Mouse (Mus musculus): ENCODE data around the gene Ech1. TPM values are rescaled to one million over a fixed set of nuclear protein-coding genes. Genes with fewer than 3 reads are reported as not detected.
"Not testable (repeated sequence)": the region's sequence is repeated elsewhere in the genome, so short reads cannot be mapped to it uniquely, and the experiment has no call there.

Ech1 gene
- polyA plus RNA-seq, 1 experiment from 2014 or later, result 78.1 TPM

DNA sequence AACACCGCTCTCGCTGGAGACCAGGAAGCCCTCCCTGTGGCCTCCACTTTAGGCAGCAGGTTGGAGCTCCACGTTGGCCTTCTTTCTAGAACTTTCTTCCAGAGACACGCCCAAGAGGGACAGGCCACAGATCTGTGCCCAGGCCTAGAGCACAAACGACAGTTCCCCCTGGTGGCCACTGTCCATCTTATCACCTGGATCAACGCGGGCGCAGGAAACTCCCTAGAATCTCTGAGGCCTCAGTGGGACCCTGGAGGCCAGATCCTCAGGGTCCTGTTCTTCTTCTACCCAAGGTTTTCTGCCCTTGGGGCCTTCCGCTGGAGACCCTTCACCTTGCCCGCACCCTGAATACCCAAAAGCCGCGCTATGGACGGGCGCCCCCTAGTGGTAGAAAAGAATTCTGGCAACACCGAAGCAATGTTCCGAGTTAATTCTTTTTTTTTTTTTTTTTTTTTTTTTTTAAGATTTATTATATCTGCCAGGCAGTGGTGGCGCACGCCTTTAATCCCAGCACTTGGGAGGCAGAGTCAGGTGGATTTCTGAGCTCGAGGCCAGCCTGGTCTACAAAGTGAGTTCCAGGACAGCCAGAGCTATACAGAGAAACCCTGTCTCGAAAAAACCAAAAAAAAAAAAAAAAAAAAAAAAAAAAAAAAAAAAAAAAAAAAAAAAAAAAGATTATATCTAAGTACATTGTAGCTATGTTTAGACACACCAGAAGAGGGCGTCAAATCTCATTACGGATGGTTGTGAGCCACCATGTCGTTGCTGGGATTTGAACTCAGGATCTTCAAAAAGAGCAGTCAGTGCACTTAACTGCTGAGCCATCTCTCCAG is 42.7 kb downstream of the Ech1 start:
- not testable (repeated sequence) for H3K9ac ChIP-seq (replicated peaks; ENCODE audit: low read length); H3K4me2 ChIP-seq (ENCODE audit: low read length); H3K4me1 ChIP-seq (ENCODE audit: control insufficient read depth, insufficient read depth, low read length); ATAC-seq (ENCODE audit: low FRiP score, low TSS enrichment); H3K4me3 ChIP-seq (replicated peaks; ENCODE audit: low read depth, low read length); H3K27me3 ChIP-seq (ENCODE audit: control insufficient read depth, insufficient read depth, low read length); H3K27ac ChIP-seq (replicated peaks; ENCODE audit: low read depth, low read length); H3K36me3 ChIP-seq (ENCODE audit: control insufficient read depth, insufficient read depth, low read length); H3K9me3 ChIP-seq (ENCODE audit: control insufficient read depth, low read length)
- peak; percentile 70 for DNase-seq
- WGBS, result 30% methylated on average over 23 of the region's 23 CpGs

DNA sequence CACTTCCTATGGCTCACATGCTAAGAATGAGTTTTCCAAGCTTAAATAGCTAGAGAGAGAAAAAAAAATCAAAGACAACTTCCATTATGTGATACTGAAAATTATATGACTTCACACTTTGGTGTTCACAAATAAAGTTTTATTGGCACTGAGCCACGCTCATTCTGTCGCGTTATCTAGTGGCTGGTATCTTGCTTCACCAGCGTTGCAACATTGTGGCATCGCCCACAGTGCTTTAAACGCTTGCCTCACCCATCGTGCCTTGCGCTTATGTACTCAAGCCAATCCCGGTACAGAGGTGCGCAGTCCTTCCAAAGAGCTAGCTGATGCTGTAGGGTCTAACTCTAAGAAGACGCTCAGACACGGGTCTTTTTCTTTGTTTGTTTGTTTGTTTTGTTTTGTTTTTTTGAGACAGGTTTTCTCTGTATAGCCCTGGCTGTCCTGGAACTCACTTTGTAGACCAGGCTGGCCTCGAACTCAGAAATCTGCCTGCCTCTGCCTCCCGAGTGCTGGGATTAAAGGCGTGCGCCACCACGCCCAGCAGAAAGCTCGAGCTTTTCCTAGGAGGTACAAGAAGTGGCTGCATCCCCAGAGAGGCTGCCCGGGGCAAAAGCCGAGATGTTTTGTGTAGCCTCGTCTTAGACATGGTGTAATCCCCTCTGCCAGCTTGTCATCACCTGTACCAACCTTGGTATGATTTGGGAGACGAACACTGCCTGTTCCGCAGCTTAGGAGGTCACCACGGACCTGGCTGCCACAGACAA is 46.1 kb downstream of the Ech1 start:
- ATAC-seq (ENCODE audit: low FRiP score, low TSS enrichment) (no peak), DNase-seq (no peak)
- no peaks in the 10 kb centered on the region for H3K36me3 ChIP-seq (ENCODE audit: control insufficient read depth, insufficient read depth, low read length)
- H3K4me1 ChIP-seq (ENCODE audit: control insufficient read depth, insufficient read depth, low read length), result no peaks in the 10 kb centered on the region
- no peak overlapping the region for H3K9ac ChIP-seq (replicated peaks; ENCODE audit: low read length)
- no peak overlapping the region for H3K4me2 ChIP-seq (ENCODE audit: low read length)
- H3K4me3 ChIP-seq (replicated peaks; ENCODE audit: low read depth, low read length), result no peak overlapping the region
- no peak overlapping the region for H3K27ac ChIP-seq (replicated peaks; ENCODE audit: low read depth, low read length)
- 91% methylated on average over 24 of the region's 24 CpGs for WGBS
- no peaks in the 10 kb centered on the region for H3K27me3 ChIP-seq (ENCODE audit: control insufficient read depth, insufficient read depth, low read length)
- no peaks in the 10 kb centered on the region for H3K9me3 ChIP-seq (ENCODE audit: control insufficient read depth, low read length)

DNA sequence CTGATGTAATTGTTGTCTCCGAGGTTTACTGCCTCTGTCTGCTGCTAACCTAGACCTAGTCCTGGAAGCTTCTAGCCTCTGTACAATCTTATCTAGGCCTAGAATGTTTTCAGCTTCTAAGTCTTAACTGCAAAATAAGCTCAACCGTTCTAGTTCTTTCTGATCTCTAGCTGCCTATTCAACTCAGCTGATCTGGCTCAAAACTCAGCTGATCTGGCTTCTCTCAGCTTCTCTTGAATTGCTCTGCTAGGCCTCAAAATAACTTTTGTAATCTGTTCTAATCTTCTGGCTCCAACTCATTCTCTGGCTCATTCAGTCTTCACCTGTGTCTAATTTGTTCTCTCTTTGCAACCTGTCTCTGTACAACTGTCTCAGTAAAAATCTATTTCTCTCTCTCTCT is 49.5 kb downstream of the Ech1 start:
- H3K27ac ChIP-seq (replicated peaks; ENCODE audit: low read depth, low read length), result no peak overlapping the region
- ATAC-seq (ENCODE audit: low FRiP score, low TSS enrichment) (no peak), DNase-seq (no peak)
- H3K9ac ChIP-seq (replicated peaks; ENCODE audit: low read length), result no peak overlapping the region
- no peaks in the 10 kb centered on the region for H3K9me3 ChIP-seq (ENCODE audit: control insufficient read depth, low read length)
- no peak overlapping the region for H3K4me2 ChIP-seq (ENCODE audit: low read length)
- H3K4me3 ChIP-seq (replicated peaks; ENCODE audit: low read depth, low read length), result no peak overlapping the region
- no peaks in the 10 kb centered on the region for H3K27me3 ChIP-seq (ENCODE audit: control insufficient read depth, insufficient read depth, low read length)
- H3K36me3 ChIP-seq (ENCODE audit: control insufficient read depth, insufficient read depth, low read length), result no peaks in the 10 kb centered on the region
- H3K4me1 ChIP-seq (ENCODE audit: control insufficient read depth, insufficient read depth, low read length), result no peaks in the 10 kb centered on the region
- 75% methylated on average over 2 of the region's 2 CpGs for WGBS

DNA sequence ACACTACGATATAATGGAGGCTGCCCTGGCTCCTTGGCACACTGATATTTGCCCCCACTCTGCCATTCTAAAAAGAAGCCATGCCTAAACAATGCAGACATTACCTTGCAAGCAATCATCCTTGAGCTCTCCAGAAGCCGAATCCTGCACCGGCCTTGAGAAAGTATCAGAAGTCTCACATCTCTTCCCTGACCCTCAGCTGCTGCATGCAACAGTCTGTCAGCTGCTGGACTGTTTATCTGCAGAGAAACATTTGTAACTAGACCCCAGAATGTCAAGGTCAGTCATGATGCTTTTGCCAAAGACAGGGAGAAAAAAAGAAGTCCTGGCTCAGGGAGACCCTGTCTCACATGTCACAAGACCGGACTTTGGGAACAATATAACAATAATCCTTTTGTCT is 51.1 kb downstream of the Ech1 start:
- H3K4me3 ChIP-seq (replicated peaks; ENCODE audit: low read depth, low read length), result no peak overlapping the region
- no peaks in the 10 kb centered on the region for H3K9me3 ChIP-seq (ENCODE audit: control insufficient read depth, low read length)
- H3K9ac ChIP-seq (replicated peaks; ENCODE audit: low read length), result no peak overlapping the region
- H3K4me2 ChIP-seq (ENCODE audit: low read length), result no peak overlapping the region
- DNase-seq (no peak), ATAC-seq (ENCODE audit: low FRiP score, low TSS enrichment) (no peak)
- no peak overlapping the region for H3K27ac ChIP-seq (replicated peaks; ENCODE audit: low read depth, low read length)
- 77% methylated on average over 4 of the region's 4 CpGs for WGBS
- no peaks in the 10 kb centered on the region for H3K27me3 ChIP-seq (ENCODE audit: control insufficient read depth, insufficient read depth, low read length)
- no peaks in the 10 kb centered on the region for H3K4me1 ChIP-seq (ENCODE audit: control insufficient read depth, insufficient read depth, low read length)
- H3K36me3 ChIP-seq (ENCODE audit: control insufficient read depth, insufficient read depth, low read length), result no peaks in the 10 kb centered on the region

DNA sequence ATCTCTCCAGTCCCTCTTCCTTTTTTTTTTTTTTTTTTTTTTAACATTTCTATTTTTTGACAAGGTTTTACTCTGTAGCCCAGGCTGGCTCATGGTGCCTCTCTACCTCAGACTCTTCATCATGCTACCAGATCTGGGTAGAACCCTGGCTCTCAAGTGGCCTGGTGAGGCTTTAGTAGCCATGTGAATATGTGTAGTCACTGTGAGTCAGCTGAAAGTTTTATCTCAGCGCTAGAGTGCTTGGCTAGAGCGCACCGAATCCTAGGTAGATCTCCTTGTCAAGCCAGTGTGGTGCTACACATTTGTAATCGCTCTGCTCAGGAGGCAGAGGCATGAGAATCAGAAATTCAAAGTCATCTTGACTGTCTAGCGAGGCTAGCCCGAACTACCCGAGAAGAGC is 52.1 kb downstream of the Ech1 start:
- no peaks in the 10 kb centered on the region for H3K9me3 ChIP-seq (ENCODE audit: control insufficient read depth, low read length)
- H3K4me3 ChIP-seq (replicated peaks; ENCODE audit: low read depth, low read length), result no peak overlapping the region
- no peak overlapping the region for H3K4me2 ChIP-seq (ENCODE audit: low read length)
- 91% methylated on average over 7 of the region's 7 CpGs for WGBS
- H3K4me1 ChIP-seq (ENCODE audit: control insufficient read depth, insufficient read depth, low read length), result no peaks in the 10 kb centered on the region
- no peak overlapping the region for H3K27ac ChIP-seq (replicated peaks; ENCODE audit: low read depth, low read length)
- no peaks in the 10 kb centered on the region for H3K27me3 ChIP-seq (ENCODE audit: control insufficient read depth, insufficient read depth, low read length)
- H3K9ac ChIP-seq (replicated peaks; ENCODE audit: low read length), result no peak overlapping the region
- DNase-seq, result no peak
- ATAC-seq (ENCODE audit: low FRiP score, low TSS enrichment), result no peak
- H3K36me3 ChIP-seq (ENCODE audit: control insufficient read depth, insufficient read depth, low read length), result no peaks in the 10 kb centered on the region

DNA sequence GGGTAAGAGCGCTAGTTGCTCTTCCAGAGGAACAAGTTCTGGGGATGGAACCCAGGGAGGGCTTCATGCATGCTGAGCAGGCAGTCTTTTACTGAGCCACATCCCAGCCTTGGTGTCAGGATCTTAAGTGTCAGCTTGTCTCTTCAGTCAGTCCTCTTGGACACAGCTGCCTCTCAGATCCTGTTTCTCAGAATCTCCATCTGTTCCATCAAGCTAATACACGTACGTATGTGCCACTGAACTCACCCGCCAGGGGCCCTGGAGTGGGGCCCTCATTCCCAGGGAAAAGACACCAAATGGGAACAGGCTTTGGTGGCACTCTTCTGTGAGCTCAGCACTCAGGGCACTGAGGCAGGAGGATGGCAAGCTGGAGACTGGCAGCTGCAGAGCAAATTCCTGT is 52.8 kb downstream of the Ech1 start:
- Histone ChIP-seq H3K9me3 (ENCODE audit: control insufficient read depth, low read length) (no peaks in the 10 kb centered on the region), H3K4me1 (ENCODE audit: control insufficient read depth, insufficient read depth, low read length) (no peaks in the 10 kb centered on the region), H3K4me3 (replicated peaks; ENCODE audit: low read depth, low read length) (no peak overlapping the region), H3K4me2 (ENCODE audit: low read length) (no peak overlapping the region), H3K27me3 (ENCODE audit: control insufficient read depth, insufficient read depth, low read length) (no peaks in the 10 kb centered on the region), H3K9ac (replicated peaks; ENCODE audit: low read length) (no peak overlapping the region), H3K36me3 (ENCODE audit: control insufficient read depth, insufficient read depth, low read length) (no peaks in the 10 kb centered on the region), H3K27ac (replicated peaks; ENCODE audit: low read depth, low read length) (no peak overlapping the region)
- ATAC-seq (ENCODE audit: low FRiP score, low TSS enrichment) (no peak), DNase-seq (no peak)
- 78% methylated on average over 4 of the region's 4 CpGs for WGBS

DNA sequence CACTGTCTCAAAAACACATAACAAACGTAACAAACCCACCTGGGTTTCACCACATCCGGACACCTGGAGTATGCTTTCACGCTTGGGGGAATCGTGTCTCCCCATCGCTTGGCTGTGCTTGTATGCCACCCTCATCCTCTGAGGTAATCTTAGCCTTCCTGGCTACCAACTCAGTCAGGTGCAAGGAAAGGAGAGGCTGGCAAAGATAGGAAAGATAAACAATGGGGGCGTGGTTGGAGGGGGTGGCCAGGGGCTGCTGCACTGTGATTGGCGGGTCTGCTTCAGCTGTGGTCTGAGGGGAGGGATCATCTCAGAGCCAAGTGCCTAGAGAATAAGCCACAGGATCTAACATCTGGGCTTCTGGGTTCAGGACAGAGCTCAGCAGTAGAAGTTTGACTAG is 54.6 kb downstream of the Ech1 start:
- no peak overlapping the region for H3K4me2 ChIP-seq (ENCODE audit: low read length)
- no peak for DNase-seq

DNA sequence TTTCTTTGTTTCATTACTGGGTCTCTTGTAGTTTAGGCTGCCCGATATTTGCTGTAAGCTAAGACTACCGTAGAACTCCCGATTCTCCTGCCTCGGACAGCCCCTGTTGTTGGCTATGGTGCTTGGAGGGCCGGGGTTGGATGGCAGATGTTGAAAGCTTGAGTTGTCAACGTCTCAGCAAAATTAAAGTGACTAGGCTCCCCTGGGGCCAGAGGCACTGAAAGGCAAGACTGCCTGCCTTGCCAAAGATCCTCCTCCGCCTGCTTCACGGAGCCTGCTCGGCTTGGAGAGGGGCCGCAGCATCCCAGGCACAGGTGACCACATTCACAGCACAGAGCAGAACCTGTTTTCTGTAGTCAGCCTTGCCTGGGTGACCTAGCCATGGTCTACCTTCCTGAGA is 55.5 kb downstream of the Ech1 start:
- H3K4me3 ChIP-seq (replicated peaks; ENCODE audit: low read depth, low read length), result no peak overlapping the region
- DNase-seq, result peak; percentile 39
- H3K36me3 ChIP-seq (ENCODE audit: control insufficient read depth, insufficient read depth, low read length), result no peaks in the 10 kb centered on the region
- H3K4me2 ChIP-seq (ENCODE audit: low read length), result no peak overlapping the region
- no peaks in the 10 kb centered on the region for H3K4me1 ChIP-seq (ENCODE audit: control insufficient read depth, insufficient read depth, low read length)
- H3K9ac ChIP-seq (replicated peaks; ENCODE audit: low read length), result no peak overlapping the region
- no peak for ATAC-seq (ENCODE audit: low FRiP score, low TSS enrichment)
- WGBS, result 66% methylated on average over 10 of the region's 10 CpGs
- H3K9me3 ChIP-seq (ENCODE audit: control insufficient read depth, low read length), result no peaks in the 10 kb centered on the region
- H3K27ac ChIP-seq (replicated peaks; ENCODE audit: low read depth, low read length), result no peak overlapping the region
- no peaks in the 10 kb centered on the region for H3K27me3 ChIP-seq (ENCODE audit: control insufficient read depth, insufficient read depth, low read length)

More for the DNA sequence above, 54.6 kb downstream of the Ech1 start:
- 78% methylated on average over 7 of the region's 7 CpGs for WGBS
- no peak overlapping the region for H3K9ac ChIP-seq (replicated peaks; ENCODE audit: low read length)
- no peaks in the 10 kb centered on the region for H3K9me3 ChIP-seq (ENCODE audit: control insufficient read depth, low read length)
- no peaks in the 10 kb centered on the region for H3K36me3 ChIP-seq (ENCODE audit: control insufficient read depth, insufficient read depth, low read length)
- H3K4me3 ChIP-seq (replicated peaks; ENCODE audit: low read depth, low read length), result no peak overlapping the region
- H3K27ac ChIP-seq (replicated peaks; ENCODE audit: low read depth, low read length), result no peak overlapping the region
- ATAC-seq (ENCODE audit: low FRiP score, low TSS enrichment), result no peak
- H3K27me3 ChIP-seq (ENCODE audit: control insufficient read depth, insufficient read depth, low read length), result no peaks in the 10 kb centered on the region
- no peaks in the 10 kb centered on the region for H3K4me1 ChIP-seq (ENCODE audit: control insufficient read depth, insufficient read depth, low read length)

DNA sequence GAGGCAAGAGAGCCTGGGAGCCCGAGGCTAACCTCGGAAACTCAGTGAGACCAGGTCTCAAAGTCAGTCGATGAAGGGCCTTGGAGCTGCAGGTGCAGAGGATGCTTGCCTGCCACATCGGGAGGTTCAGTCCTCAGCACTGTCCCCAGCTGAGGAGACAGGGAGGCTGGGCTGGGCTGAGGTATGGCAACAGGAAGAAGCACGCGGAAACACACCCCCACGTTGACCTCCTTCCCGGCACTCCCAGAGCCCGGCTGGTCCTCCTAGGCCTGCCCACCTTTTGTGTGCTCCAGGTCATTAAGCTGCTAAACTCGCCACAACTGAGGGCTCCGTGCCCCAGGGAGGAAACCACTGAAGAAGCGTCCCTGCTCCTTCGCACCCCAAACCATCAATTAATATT is 56.2 kb downstream of the Ech1 start, which contains the start of gene Capn12:
TSS of gene Capn12 (plus strand) at position 224 of the 400 bp plus-strand sequence.
- no peaks in the 10 kb centered on the region for H3K4me1 ChIP-seq (ENCODE audit: control insufficient read depth, insufficient read depth, low read length)
- WGBS, result 50% methylated on average over 13 of the region's 13 CpGs
- DNase-seq (no peak), ATAC-seq (ENCODE audit: low FRiP score, low TSS enrichment) (no peak)
- no peaks in the 10 kb centered on the region for H3K36me3 ChIP-seq (ENCODE audit: control insufficient read depth, insufficient read depth, low read length)
- no peak within 1 kb of the TSS for H3K9ac ChIP-seq (replicated peaks; ENCODE audit: low read length)
- no peak within 1 kb of the TSS for H3K4me3 ChIP-seq (replicated peaks; ENCODE audit: low read depth, low read length)
- no peak within 1 kb of the TSS; the same call in 1 of the 2 replicates for H3K27ac ChIP-seq (replicated peaks; ENCODE audit: low read depth, low read length)
- no peaks in the 10 kb centered on the region for H3K27me3 ChIP-seq (ENCODE audit: control insufficient read depth, insufficient read depth, low read length)
- H3K4me2 ChIP-seq (ENCODE audit: low read length), result no peak within 1 kb of the TSS
- no peaks in the 10 kb centered on the region for H3K9me3 ChIP-seq (ENCODE audit: control insufficient read depth, low read length)

All from midbrain, embryonic 14.5 days (tissue).